Mouse (Mus musculus): ENCODE measurements at regions not wholly inside any gene's neighbourhood (a gene's known extent, or its start where the extent isn't known, plus 50 kb on each side); places are given as distances from the start of the nearest gene placed in this dataset.

DNA sequence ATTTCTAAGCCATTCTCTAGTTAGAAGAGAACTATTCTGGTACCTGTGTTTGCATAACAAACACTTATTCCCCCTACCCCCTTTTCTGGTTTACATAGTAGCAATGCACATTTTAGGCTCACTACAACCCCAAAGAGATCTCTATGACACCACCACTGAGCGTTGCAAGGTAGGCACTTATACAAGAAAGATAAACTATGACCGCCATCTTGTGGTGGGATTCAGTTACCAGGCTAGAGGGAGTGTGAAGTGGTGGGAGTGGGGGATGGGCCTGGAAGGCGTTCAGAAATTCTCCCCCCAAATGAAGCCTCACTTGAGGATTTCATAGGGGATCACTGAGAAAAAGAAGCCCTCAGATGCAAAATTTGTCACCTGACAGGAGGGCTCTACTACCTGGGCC lies 64.4 kb upstream of the Fst start:
- DNase-seq (ENCODE audit: low spot score), result no peak

DNA sequence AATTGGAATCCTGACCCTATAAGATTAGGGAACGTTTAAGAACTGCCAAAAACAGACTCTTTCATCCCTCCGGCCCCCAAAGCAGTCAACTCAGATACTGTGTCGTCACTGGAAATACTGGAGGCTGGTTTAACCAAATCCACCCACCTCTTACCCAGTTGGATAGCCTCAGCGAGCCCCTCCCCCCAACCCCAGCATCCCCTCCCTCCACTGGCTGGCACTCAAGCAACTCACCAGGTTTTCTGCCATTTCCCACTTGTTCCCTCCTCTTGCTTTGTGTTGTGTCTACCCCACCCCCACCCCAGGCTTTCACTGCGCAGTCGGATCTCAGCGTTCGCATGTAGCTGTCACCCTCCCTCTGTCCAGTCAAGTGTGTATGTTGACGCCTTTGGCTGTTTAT lies 68.1 kb upstream of the Fst start:
- DNase-seq (ENCODE audit: low spot score), result no peak

DNA sequence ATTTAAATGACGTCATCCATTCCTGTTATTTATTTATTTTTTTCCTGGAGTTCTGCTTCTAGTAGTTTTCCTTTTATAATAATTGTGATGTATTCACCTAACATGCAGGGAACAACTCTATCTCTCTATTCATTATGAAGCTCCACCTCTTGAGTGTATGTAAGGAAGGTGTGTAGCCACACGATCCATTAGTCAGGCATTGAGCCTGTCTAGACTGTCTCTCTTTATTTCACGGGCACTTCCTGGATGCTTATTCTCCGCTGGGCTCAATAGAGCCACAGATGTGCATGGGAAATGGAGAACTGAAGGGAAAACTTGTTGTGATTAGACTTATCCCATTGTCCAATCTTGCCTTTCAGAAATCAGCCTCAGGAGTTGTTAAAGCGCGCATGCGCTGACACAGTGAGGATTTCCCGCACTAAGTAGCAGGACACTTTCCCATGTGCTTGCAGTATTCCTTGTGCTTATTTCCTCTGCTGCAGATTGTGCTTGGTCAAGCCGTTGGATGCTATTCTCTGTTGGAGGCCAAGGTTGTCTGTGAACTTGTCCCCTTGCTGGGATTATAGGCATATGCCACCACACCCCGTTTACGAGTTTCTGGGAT lies 71.5 kb upstream of the Fst start:
- DNase-seq (ENCODE audit: low spot score), result no peak

DNA sequence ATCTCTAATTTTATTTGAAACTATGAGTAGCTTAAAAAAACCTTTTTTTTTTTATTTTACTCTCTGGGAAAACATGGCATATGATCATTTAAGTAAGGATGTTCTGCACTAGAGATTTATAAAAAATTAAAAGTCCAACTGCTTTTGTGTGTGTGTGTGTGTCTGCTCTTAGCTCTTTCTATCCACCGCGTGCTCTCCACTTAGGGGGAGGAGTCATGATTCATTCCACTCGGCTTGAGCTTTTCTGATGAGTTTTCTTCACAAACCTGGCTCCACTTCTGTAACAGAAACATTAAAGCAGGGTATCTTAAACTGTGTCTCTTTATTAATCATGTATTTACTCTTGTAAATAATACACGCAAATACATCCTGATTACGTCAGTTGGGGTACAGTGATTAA lies 73.0 kb upstream of the Fst start:
- DNase-seq (ENCODE audit: low spot score), result no peak

DNA sequence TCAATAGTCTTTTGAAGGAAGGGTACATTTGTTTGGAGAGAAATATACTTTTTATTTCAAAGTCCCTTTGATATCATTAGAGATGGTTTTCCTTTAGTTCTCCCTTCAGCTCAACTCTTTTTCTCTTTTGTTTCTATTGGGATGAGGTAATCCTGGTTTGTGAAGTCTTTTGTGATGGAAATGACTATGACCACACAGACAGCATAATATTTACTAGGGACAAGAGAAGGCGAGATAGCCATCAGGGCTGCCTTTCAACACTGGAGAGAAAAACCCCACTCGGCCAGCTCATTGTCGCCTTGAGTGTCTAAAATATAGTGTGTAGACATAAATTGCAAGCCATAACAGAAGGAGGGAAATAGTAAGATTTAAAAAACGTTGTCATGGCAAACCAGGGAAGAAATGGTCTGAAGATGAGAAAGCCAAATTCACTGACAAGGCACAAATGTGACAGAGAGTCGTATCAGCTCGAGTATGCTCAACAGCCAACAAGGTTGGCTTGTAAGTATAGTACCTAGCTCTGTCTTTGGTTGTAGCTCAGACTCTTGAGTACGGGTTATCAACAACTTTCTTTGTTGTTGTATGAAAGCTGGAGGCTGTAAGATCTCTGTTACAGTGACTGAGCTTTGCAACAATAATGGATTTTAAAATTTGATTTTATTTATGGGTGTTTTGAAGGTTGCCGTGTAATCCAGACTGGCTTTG lies 73.8 kb upstream of the Fst start:
- no peak for DNase-seq (ENCODE audit: low spot score)

DNA sequence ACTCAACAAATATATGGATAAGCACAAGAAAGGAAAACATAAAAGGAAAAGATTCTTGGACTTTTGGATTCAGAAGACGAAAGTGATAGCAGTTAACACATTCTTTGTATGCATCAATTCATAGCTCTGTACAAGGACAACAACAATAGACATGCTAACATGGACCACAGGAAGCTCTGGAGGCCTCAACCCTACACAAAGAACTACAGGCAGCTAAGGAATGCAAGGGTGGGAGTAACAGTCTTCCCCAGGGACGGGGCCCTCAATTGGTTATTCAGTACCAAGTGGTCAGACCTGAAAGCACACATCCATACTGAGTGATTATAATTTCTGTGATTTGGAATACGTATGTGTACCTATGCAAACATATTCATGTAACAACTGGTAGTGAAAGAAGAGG lies 75.8 kb upstream of the Fst start:
- DNase-seq (ENCODE audit: low spot score), result no peak

DNA sequence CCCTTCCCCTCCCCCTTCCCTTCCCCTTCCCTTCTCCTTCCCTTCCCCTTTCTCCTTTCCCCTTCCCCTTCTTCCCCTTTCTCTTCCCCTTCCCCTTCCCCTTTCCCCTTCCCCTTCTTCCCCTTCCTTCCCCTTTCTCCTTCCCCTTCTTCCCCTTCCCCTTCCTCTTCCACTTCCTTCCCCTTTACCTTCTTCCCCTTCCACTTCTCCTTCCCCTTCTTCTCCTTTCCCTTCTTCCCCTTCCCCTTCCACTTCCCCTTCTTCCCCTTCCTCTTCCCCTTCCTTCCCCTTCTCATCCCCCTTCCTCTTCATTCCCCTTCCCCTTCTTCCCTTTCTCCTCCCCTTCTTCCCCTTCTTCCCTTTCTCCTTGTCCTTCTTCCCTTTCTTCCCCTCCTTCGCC lies 77.0 kb upstream of the Fst start:
- DNase-seq (ENCODE audit: low spot score), result no peak

DNA sequence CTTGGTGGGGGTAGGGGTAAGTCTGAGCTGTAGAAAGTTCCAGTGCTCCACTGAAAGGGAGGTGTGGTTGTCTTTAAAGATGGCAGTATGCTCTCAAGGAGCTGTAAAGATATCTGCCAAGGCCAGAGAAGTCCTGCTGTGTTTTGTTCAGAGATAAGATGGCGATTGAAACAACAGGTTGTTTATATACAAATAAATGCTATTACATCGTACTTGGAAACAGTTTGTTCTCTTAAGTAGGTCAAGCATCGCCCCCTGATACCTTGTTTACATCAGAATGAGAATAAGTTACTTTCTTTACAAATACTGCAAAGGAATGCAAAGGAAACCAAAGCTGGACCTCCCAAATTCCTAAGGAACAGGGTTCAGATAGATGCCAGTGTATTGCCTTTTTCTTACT lies 113.0 kb upstream of the Fst start:
- no peak for DNase-seq (ENCODE audit: low spot score)

DNA sequence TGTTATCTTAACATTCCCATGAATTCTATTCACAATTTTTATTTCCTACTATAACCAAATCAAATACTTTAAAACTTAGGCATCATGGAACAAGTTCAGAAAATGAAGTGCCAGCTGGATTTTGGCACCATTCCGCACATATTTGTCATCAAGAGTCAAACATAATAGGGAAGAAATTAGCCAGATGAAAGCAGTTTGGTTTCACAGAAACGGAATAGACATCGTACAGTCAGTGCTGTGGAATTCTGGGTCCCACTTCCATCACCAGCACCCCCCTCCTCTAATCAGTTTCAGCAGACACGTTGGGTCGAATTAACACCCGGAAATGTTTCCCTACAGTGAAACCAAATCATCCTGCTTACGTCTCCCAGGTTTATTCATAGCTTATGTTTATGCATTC lies 125.8 kb upstream of the Fst start:
- DNase-seq (ENCODE audit: low spot score), result no peak

DNA sequence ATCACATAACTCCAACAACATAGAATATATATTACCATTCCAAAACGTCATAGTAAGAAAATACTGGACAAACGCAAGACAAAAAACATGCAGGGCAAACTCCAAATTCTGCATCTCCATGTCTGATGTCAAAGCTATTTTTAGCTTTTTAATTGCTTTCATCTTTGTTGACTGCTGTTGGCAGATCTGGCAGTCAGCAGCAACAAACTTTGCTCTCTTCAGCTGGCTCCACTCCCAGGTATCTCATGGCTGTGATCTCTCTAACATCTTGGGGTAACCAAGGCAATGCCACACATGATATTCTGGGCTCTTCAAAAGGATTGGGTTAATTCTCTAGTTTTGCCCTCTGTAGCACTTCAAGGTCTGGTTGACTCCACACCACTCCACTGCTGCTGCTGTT lies 128.9 kb upstream of the Fst start:
- DNase-seq (ENCODE audit: low spot score), result no peak

DNA sequence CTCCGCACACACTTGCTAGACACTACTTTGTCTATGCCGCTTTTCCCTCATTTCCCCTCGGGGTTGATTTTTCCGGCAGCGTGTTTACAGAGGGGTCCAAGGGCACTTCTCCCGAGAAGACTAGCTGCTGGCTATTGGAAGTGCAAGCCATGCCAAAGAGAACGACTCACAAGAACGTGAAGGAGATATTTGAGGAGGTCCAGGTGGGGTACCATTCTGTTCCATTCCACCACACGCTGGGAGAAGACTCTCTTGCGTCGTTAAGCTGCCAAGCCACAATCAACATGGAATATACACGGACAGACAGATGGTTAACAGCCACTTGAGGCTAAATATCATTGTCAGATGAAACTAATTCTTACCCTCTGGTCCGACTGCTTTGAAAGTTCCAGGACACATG lies 144.6 kb upstream of the Fst start:
- no peak for DNase-seq (ENCODE audit: low spot score)

DNA sequence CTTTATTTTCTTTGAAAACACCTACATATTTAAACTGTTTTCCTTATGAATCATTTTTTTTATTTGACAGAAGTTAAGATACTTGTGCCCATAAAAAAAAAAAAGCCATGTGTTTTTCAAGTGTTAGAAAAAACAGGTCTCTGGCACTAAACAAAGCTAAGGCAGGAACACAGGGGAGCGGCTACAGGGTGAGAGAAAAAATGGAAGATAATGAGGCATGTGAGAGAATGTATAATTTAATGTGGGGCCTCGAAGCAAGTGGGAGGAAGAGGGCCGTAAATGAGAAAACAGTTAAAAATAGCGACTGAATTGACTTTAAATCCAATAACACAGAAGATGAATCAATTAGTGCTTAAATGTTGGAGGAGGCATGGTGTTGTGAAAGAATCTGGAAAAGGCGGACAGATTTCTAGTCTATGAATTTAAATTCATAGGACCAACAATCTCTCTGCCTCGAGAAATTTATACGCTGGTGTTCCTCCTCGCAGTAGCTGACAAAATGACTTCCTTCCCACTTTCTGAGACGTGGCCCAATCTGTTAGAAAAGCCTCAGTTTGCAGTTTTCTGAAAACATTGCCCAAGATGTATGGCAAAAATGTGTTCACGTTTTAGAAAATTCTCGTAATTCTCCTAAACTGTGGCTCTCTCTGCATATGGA lies 145.4 kb upstream of the Fst start:
- no peak for DNase-seq (ENCODE audit: low spot score)

DNA sequence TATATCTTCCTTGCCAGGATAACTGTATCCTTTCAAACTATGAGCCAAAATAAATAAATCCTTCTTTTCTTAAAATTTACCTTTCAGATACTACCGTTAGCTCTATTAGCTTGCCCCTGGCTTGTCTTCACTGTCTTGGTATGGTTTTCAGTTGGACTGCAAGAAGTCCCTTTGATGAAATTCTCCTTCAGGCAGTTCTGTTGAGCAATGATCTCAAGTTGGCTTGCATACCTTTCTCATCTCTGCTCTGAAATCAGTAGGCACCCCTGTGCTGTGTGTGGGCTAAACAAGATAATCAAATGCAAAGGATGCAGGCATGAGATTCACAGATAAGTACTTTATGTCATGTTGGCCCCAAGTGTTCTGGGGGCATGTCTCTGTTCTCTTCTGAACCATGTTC lies 155.2 kb upstream of the Fst start:
- DNase-seq (ENCODE audit: low spot score), result no peak

DNA sequence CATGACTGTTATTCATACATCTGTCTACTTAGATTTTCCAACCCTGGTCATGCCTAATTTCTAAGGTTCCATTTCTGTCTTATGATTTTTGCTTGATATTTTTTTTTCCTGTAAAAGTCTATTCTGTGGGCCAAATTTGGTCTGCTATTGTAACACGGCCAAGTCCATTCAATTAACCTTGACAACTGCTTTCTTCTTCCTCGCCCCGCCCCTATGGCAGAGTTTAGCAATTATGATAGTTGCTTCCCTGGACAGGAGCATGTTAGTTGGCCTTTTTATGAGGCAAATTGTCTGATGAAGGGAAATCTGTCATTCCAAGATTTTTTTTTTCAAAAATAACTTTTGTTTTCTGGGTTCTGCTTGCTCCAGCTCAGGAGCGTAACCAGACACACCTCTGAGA lies 160.7 kb upstream of the Fst start:
- DNase-seq (ENCODE audit: low spot score), result no peak

DNA sequence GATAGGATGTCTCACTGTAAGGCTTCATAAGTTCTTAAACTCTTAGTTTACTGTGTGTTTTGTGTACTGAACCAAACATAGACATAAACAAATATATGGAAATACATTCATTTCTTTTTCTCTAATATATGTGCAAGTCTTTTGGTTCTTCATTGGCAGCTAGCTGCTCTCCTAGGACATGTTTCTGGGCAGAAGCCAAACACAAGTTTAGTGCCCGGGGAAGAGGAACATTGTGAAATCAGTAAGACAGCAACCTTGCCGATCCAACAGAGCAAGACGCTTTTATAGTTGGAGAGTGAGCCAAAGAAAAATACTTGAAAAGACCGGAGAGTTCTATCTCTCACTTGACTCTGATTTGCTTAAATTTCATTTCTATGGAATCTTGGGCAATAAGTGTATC lies 178.0 kb upstream of the Fst start:
- DNase-seq (ENCODE audit: low spot score), result no peak

DNA sequence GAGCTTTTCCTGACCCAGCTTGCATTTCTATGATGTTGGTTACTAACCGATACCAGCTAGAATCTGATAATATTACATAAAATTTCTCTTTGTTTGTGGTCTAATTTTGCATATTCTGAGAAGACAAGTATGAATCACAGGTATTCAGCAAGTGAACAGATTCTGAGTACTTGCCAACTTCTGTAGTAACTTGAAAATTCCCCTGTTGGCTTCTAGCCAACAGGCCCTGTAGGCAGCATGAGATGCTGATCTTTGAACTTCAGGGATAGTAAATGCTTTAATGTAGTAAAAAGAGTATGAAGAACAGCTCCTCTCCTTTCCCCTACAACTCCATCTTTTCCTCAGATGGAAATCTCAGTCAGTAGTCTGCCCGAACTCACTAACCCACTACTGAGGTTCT lies 178.5 kb upstream of the Mocs2 start:
- DNase-seq (ENCODE audit: low spot score), result no peak

DNA sequence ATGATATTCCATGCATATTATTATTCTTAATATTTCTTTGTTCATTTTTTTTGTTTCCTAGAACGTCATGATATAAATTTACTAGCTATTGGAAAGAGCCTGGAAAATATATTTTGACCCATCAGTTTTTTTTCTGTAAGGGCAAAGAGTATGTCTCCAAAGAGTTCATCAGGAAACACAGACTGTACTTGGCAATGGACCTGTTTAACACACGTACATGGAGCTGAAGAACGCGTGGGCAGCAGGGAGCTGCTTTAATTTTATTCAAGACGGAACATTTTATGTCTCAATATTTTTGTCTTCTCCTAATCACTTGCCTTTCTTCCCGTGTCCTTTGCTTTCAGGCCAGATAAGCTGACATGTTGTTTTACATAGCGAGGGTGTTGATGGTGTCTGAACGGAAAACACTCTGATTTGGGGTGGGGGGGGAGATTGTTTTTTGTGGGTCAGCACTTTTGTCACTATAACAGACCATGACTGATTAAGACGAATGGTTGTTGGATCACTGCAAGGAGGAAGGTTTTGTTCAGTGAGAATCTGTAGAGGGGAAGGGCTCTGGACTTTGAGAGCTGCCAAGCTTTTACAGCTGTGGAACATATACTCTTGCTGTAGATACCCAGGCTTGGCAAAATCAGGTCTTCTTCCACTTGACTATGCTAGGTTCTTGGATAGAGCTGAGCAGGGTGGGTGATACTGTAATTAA lies 176.2 kb upstream of the Mocs2 start:
- no peak for DNase-seq (ENCODE audit: low spot score)

DNA sequence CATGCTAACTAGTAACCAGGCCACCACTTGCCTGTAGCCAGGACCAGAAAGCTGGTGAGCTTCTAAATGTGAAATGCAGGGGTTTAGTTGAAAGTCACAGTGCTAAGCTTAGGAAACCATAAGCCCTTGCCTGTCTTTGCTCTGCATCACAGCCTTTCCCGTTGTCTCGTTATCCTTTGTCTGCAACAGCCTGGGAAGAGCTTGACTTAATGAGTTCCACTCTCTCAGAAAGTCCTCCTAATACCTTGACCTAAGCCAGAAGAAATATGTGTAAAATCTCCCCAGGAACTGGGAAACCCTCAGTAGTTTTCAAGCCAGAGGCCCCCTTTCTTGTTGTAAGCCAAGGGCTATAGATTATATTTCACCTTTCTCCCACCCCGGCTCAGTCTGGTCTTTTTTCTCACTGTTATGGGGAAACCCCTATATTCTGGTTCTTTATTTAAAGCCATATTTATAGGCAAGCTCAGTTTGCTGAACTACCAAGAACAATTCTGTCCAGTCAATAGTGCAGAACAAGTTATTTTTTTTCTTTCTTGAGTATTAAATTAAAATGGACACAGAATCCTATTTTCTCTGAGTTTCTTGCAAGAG lies 175.0 kb upstream of the Mocs2 start:
- DNase-seq (ENCODE audit: low spot score), result no peak

DNA sequence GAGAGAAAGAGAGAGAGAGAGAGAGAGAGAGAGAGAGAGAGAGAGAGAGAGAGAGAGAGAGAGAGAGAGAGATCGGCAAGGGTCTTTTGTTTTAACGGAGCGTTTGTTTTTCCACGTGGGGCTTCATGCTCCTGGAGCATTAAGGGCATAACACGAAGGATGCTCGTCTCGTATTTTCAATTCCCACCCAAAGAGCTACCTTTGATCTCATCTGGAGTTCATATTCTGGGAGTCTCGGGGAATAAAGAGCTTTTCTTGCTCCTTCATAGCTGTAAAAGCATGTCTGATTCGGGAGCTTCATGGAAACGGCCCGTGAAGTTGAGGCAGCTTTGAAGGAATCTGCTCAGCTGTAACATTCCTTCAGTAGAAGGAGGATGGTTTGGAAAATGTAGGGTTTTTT lies 174.5 kb upstream of the Mocs2 start:
- no peak for DNase-seq (ENCODE audit: low spot score)

DNA sequence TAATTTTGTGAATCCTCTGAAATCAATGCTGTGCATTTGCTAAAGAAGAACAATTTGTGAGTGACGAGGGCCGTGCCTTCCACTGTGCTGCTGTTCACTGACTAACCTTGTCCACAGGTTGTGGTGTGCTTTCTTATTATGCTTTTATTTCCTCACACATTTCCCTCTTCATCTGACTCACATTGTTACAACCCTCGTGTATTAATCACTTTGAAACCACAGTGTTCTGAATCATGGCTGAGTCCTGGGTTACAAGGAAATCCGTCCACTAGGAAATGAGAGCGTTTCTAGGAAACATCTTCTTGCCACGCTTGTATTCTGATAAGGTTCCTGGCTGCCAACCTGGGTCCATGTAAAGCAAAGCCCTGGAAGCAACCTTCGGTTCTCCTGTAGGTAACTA lies 163.8 kb upstream of the Mocs2 start:
- DNase-seq (ENCODE audit: low spot score), result no peak

DNA sequence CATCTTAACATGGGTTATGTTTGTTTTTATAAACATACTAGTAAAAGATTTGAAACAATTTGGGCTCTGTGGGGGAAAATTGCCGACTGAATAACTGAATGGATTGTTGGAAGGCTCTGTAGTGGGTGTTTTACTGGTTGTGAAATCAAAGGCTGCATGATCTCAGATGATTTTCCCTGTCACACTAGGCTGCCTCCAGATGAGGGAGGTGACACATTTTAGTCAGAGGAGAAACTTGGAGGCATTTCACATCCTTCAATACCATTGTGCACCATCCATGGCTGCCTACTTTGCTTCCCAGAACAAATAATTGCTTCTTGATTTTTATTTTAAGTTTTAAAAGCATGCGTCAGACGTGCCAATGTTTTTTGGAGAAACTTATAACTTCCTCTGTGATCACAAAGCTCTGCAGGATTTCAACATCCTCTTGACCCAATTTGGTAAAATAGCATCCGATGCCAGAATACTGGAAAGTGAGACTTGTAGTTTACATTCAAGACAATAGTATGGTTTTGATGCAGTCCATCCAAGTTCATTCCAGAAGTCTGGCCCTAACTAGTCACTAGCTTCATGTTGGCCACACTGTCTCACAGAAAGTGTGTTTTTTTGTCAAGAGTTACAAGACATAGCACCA lies 163.0 kb upstream of the Mocs2 start:
- DNase-seq (ENCODE audit: low spot score), result no peak

DNA sequence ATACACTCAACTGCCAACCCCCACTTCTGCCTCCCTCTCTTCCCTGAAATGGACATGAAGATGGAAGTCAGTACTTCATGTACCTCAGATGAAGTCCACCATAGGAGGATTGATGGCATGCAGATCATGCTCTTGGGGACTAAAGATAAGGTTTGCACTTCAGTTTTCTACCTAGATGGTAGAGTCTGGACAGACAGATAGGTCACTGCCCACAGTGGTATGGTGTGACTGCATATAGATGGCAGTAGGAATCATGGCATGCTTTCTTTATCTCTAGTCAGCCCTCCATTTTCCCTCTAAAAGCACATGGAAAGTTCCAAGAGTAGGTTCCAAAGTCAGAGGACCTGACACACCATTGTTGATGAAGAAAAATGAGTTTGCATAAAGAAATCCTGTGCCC lies 145.6 kb upstream of the Mocs2 start:
- no peak for DNase-seq (ENCODE audit: low spot score)

Data from left cerebral cortex, adult 11 months (tissue).